Mouse (Mus musculus) adrenal gland, postnatal 0 days (tissue): ENCODE measurements around the gene Orai1. TPM values are rescaled to one million over a fixed set of nuclear protein-coding genes. Genes with fewer than 3 reads are reported as not detected.

Experiments
- polyA plus RNA-seq: library from polyadenylated mRNA; unstranded; fragments of >200 nt; fragmentation: Nextera tagmentation; extraction: Ambion mirVana; gene quantifications from 2 replicates; pipeline ENCODE4 v1.2.1, GENCODE M21; 2015

Gene Orai1
- 16.6 and 17.1 TPM in 2 replicates for polyA plus RNA-seq

GRCm38 (mm10) chr5:123014753-123015701 is at the start of gene Orai1:
Orai1 (plus strand) TSS chr5:123015074.

GRCm38 (mm10) chr5:122989551-122990330 is 25.1 kb upstream of the Orai1 start, which contains the start of gene Kdm2b:
Kdm2b (minus strand) TSS chr5:122989823.

GRCm38 (mm10) chr5:123046916-123047315 is 32.0 kb downstream of the Orai1 start, which contains the start of gene Morn3:
Morn3 (minus strand) TSS chr5:123047016.

GRCm38 (mm10) chr5:123068115-123068514 is 53.2 kb downstream of the Orai1 start, which contains the start of gene Tmem120b:
Tmem120b (plus strand) TSS chr5:123068415.

Other genes starting within 250 kb of the Orai1 start
- gene Camkk2, start 235.7 kb upstream of the Orai1 start, polyA plus RNA-seq, result 22.9 and 27.9 TPM in 2 replicates
- gene Anapc5, start 193.7 kb upstream of the Orai1 start, polyA plus RNA-seq, result 219 and 249 TPM in 2 replicates
- 18.8 and 25.0 TPM in 2 replicates for gene Rnf34, start 165.0 kb upstream of the Orai1 start, polyA plus RNA-seq
- gene Kdm2b, start 25.3 kb upstream of the Orai1 start, polyA plus RNA-seq, result 12.7 and 16.7 TPM in 2 replicates
- gene Morn3, start 31.9 kb downstream of the Orai1 start, polyA plus RNA-seq, result not detected in 2 replicates
- gene Tmem120b, start 53.3 kb downstream of the Orai1 start, polyA plus RNA-seq, result 6.9 and 8.4 TPM in 2 replicates
- 2.1 and 2.4 TPM in 2 replicates for gene Rhof, start 117.6 kb downstream of the Orai1 start, polyA plus RNA-seq
- 6.6 and 7.2 TPM in 2 replicates for gene Setd1b, start 127.1 kb downstream of the Orai1 start, polyA plus RNA-seq
- gene Psmd9, start 154.3 kb downstream of the Orai1 start, polyA plus RNA-seq, result 69.5 and 81.6 TPM in 2 replicates
- 17.8 and 28.5 TPM in 2 replicates for gene Hpd, start 167.7 kb downstream of the Orai1 start, polyA plus RNA-seq
- gene Wdr66, start 237.0 kb downstream of the Orai1 start, polyA plus RNA-seq, result 0.83 TPM in 1 of 2 replicates, not detected in the other